Comparison of ENCODE assay signal across 24 mouse cellular contexts in genomic region chr2:149891647-149892046, GRCm38 (mm10).
A peak's percentile ranks its signal among the peaks of the same experiment; 100 is the strongest.
DNase-seq lines count a peak whose midpoint lies in the region; ATAC-seq lines count a peak whose summit lies in the region.
"Had no signal": no experiment of that assay in that cellular context is flagged by ENCODE, and none has a peak within 500 bp of the region (broad histone marks: within the 10 kb centered on the region; RNA-seq: fewer than 3 reads in every experiment).

No protein-coding gene starts in this region.

- H3K4me2 ChIP-seq in forebrain, embryonic 11.5 days (ENCODE audit: low read depth, low read length, severe bottlenecking), result no peak overlapping the region
- no peak overlapping the region for H3K4me2 ChIP-seq in midbrain, embryonic 14.5 days (ENCODE audit: low read length)
- no peak overlapping the region for H3K4me2 ChIP-seq in midbrain, embryonic 16.5 days (ENCODE audit: low read length)
- H3K4me2 ChIP-seq in forebrain, embryonic 15.5 days (replicated peaks), result no peak overlapping the region
- H3K4me2 ChIP-seq: heart, embryonic 15.5 days; hindbrain, embryonic 12.5 days; limb, embryonic 13.5 days; liver, embryonic 11.5 days had no signal

- 4% methylated on average over 2 of the region's 2 CpGs for WGBS in forebrain, embryonic 11.5 days
- WGBS in forebrain, embryonic 10.5 days, result 20% methylated on average over 2 of the region's 2 CpGs
- WGBS in midbrain, embryonic 14.5 days, result 5% methylated on average over 2 of the region's 2 CpGs
- WGBS in midbrain, embryonic 16.5 days, result 17% methylated on average over 2 of the region's 2 CpGs
- WGBS in forebrain, embryonic 15.5 days, result 5% methylated on average over 2 of the region's 2 CpGs
- WGBS in limb, embryonic 10.5 days, result 92% methylated on average over 2 of the region's 2 CpGs

- no peaks in the 10 kb centered on the region for H3K36me3 ChIP-seq in forebrain, embryonic 11.5 days (ENCODE audit: control insufficient read depth, insufficient read depth, low read length)
- no peaks in the 10 kb centered on the region for H3K36me3 ChIP-seq in forebrain, embryonic 10.5 days (replicated peaks)
- no peaks in the 10 kb centered on the region for H3K36me3 ChIP-seq in midbrain, embryonic 14.5 days (ENCODE audit: control insufficient read depth, insufficient read depth, low read length)
- H3K36me3 ChIP-seq in midbrain, embryonic 16.5 days (ENCODE audit: control insufficient read depth, insufficient read depth, low read length), result no peaks in the 10 kb centered on the region
- no peaks in the 10 kb centered on the region for H3K36me3 ChIP-seq in forebrain, embryonic 15.5 days
- H3K36me3 ChIP-seq in limb, embryonic 10.5 days, result no peaks in the 10 kb centered on the region
- H3K36me3 ChIP-seq: heart, embryonic 10.5 days; heart, embryonic 15.5 days; hindbrain, embryonic 12.5 days; limb, embryonic 13.5 days had no signal

- H3K4me3 ChIP-seq in forebrain, embryonic 11.5 days (ENCODE audit: low read depth, low read length), result no peak overlapping the region
- H3K4me3 ChIP-seq in forebrain, embryonic 10.5 days, result no peak overlapping the region
- H3K4me3 ChIP-seq in midbrain, embryonic 14.5 days (replicated peaks; ENCODE audit: low read depth, low read length), result no peak overlapping the region
- no peak overlapping the region for H3K4me3 ChIP-seq in midbrain, embryonic 16.5 days (ENCODE audit: low read depth, low read length)
- H3K4me3 ChIP-seq in forebrain, embryonic 15.5 days, result no peak overlapping the region
- no peak overlapping the region for H3K4me3 ChIP-seq in limb, embryonic 10.5 days
- H3K4me3 ChIP-seq: heart, embryonic 10.5 days; heart, embryonic 15.5 days; hindbrain, embryonic 12.5 days; limb, embryonic 13.5 days had no signal

- no peaks in the 10 kb centered on the region for H3K27me3 ChIP-seq in forebrain, embryonic 11.5 days (ENCODE audit: control insufficient read depth, insufficient read depth, low read length)
- no peaks in the 10 kb centered on the region for H3K27me3 ChIP-seq in forebrain, embryonic 10.5 days (ENCODE audit: poor library complexity, severe bottlenecking)
- H3K27me3 ChIP-seq in midbrain, embryonic 14.5 days (ENCODE audit: control insufficient read depth, insufficient read depth, low read length), result no peaks in the 10 kb centered on the region
- no peaks in the 10 kb centered on the region for H3K27me3 ChIP-seq in midbrain, embryonic 16.5 days (ENCODE audit: control insufficient read depth, insufficient read depth, low read depth, low read length)
- H3K27me3 ChIP-seq in forebrain, embryonic 15.5 days, result no peaks in the 10 kb centered on the region
- H3K27me3 ChIP-seq in limb, embryonic 10.5 days (ENCODE audit: low read depth, poor library complexity, severe bottlenecking), result no peaks in the 10 kb centered on the region
- H3K27me3 ChIP-seq: heart, embryonic 15.5 days; hindbrain, embryonic 12.5 days; limb, embryonic 13.5 days; Patski had no signal

- no peaks in the 10 kb centered on the region for H3K9me3 ChIP-seq in forebrain, embryonic 11.5 days (ENCODE audit: control insufficient read depth, low read length)
- H3K9me3 ChIP-seq in forebrain, embryonic 10.5 days, result no peaks in the 10 kb centered on the region
- H3K9me3 ChIP-seq in midbrain, embryonic 14.5 days (ENCODE audit: control insufficient read depth, low read length), result no peaks in the 10 kb centered on the region
- H3K9me3 ChIP-seq in midbrain, embryonic 16.5 days (replicated peaks; ENCODE audit: control insufficient read depth, low read length, poor library complexity, severe bottlenecking), result no peaks in the 10 kb centered on the region
- H3K9me3 ChIP-seq in forebrain, embryonic 15.5 days, result no peaks in the 10 kb centered on the region
- no peaks in the 10 kb centered on the region for H3K9me3 ChIP-seq in limb, embryonic 10.5 days (replicated peaks)
- H3K9me3 ChIP-seq: heart, embryonic 10.5 days; heart, embryonic 15.5 days; hindbrain, embryonic 12.5 days; limb, embryonic 13.5 days had no signal

- no peak overlapping the region for H3K9ac ChIP-seq in forebrain, embryonic 11.5 days (ENCODE audit: low read length)
- no peak overlapping the region for H3K9ac ChIP-seq in midbrain, embryonic 14.5 days (replicated peaks; ENCODE audit: low read length)
- no peak overlapping the region for H3K9ac ChIP-seq in midbrain, embryonic 16.5 days (ENCODE audit: low read depth, low read length)
- no peak overlapping the region for H3K9ac ChIP-seq in forebrain, embryonic 15.5 days (replicated peaks)
- H3K9ac ChIP-seq: heart, embryonic 15.5 days; hindbrain, embryonic 12.5 days; limb, embryonic 13.5 days had no signal

- ATAC-seq in forebrain, embryonic 11.5 days (replicated peaks; ENCODE audit: low FRiP score), result peak; percentile 78
- ATAC-seq in midbrain, embryonic 14.5 days (ENCODE audit: low FRiP score, low TSS enrichment), result no peak
- ATAC-seq in midbrain, embryonic 16.5 days, result no peak
- peak; percentile 61; the same call in 1 of the 2 replicates for ATAC-seq in forebrain, embryonic 15.5 days (replicated peaks)
- ATAC-seq: inflammation-experienced regulatory T-cells, adult 6 months; Patski had no signal

- H3K27ac ChIP-seq in forebrain, embryonic 11.5 days (ENCODE audit: low read depth, low read length), result no peak overlapping the region
- H3K27ac ChIP-seq in forebrain, embryonic 10.5 days, result no peak overlapping the region
- no peak overlapping the region for H3K27ac ChIP-seq in midbrain, embryonic 14.5 days (replicated peaks; ENCODE audit: low read depth, low read length)
- no peak overlapping the region for H3K27ac ChIP-seq in midbrain, embryonic 16.5 days (ENCODE audit: low read length)
- H3K27ac ChIP-seq in forebrain, embryonic 15.5 days (replicated peaks), result no peak overlapping the region
- H3K27ac ChIP-seq in limb, embryonic 10.5 days, result no peak overlapping the region
- H3K27ac ChIP-seq: heart, embryonic 10.5 days; heart, embryonic 15.5 days; hindbrain, embryonic 12.5 days; limb, embryonic 13.5 days had no signal

- H3K4me1 ChIP-seq in forebrain, embryonic 11.5 days (replicated peaks; ENCODE audit: control insufficient read depth, insufficient read depth, low read length), result no peaks in the 10 kb centered on the region; the same call in 1 of the 2 replicates
- H3K4me1 ChIP-seq in forebrain, embryonic 10.5 days, result peaks cover 23% of the 10 kb centered on the region
- H3K4me1 ChIP-seq in midbrain, embryonic 14.5 days (ENCODE audit: control insufficient read depth, insufficient read depth, low read length), result peaks cover 5% of the 10 kb centered on the region
- H3K4me1 ChIP-seq in midbrain, embryonic 16.5 days (ENCODE audit: control insufficient read depth, insufficient read depth, low read length), result no peaks in the 10 kb centered on the region
- H3K4me1 ChIP-seq in forebrain, embryonic 15.5 days, result peaks cover 10% of the 10 kb centered on the region; the same call in 1 of the 2 replicates
- H3K4me1 ChIP-seq in limb, embryonic 10.5 days, result no peaks in the 10 kb centered on the region
- H3K4me1 ChIP-seq: heart, embryonic 10.5 days; heart, embryonic 15.5 days had no signal

- DNase-seq in forebrain, embryonic 11.5 days (ENCODE audit: low spot score), result no peak
- no peak for DNase-seq in forebrain, embryonic 10.5 days (ENCODE audit: extremely low spot score, low spot score)
- peak; percentile 28 for DNase-seq in midbrain, embryonic 14.5 days
- peak; percentile 2 for DNase-seq in retina, postnatal 7 days (ENCODE audit: low read depth, low spot score)
- no peak for DNase-seq in embryo, embryonic 10 days (ENCODE audit: low spot score)
- DNase-seq in limb, embryonic 10.5 days (ENCODE audit: low spot score), result no peak
- DNase-seq: adrenal gland, postnatal 10 days; cerebellum, adult 11-12 months; cerebellum, adult 9-11 months; kidney, adult 11 months; kidney, postnatal 25 days; lung, postnatal 36 days; right cerebral cortex, adult 18-20 months; spleen, adult 18-20 months; thymus, postnatal 14 days had no signal

Comparison
In these comparisons a context has a peak if more than half of its experiments do, and no peak if none do; other contexts are left out.
1. ATAC-seq: peak in forebrain, embryonic 11.5 days (single experiment) and forebrain, embryonic 15.5 days (single experiment); none in midbrain, embryonic 14.5 days (single experiment) and midbrain, embryonic 16.5 days (single experiment).
2. DNase-seq: peak in midbrain, embryonic 14.5 days (single experiment) and retina, postnatal 7 days (single experiment); none in forebrain, embryonic 11.5 days (single experiment), forebrain, embryonic 10.5 days (single experiment), embryo, embryonic 10 days (single experiment) and limb, embryonic 10.5 days (single experiment).